Mouse (Mus musculus) kidney, adult 9 months (tissue): ENCODE measurements around the gene Dnaic1.
A peak's percentile ranks its signal among the peaks of the same experiment; 100 is the strongest.

ENCODE experiments used
- DNase-seq: peaks from one replicate; pipeline ENCODE4 v3.0.0; 2022

Gene Dnaic1

GRCm38 (mm10) chr4:41573492-41573891 is 3.9 kb downstream of the Dnaic1 start:
- DNase-seq = no peak

GRCm38 (mm10) chr4:41575914-41576313 is 6.3 kb downstream of the Dnaic1 start:
- no peak for DNase-seq

GRCm38 (mm10) chr4:41583353-41583752 is 13.8 kb downstream of the Dnaic1 start:
- no peak for DNase-seq

GRCm38 (mm10) chr4:41602818-41603217 is 33.2 kb downstream of the Dnaic1 start:
- no peak for DNase-seq

- no peak for DNase-seq
Measured at GRCm38 (mm10) chr4:41604476-41605396, 35.2 kb downstream of the Dnaic1 start.

GRCm38 (mm10) chr4:41606784-41607183 is 37.2 kb downstream of the Dnaic1 start:
- DNase-seq = peak; percentile 54

- no peak for DNase-seq
Measured at GRCm38 (mm10) chr4:41609681-41610593, 40.4 kb downstream of the Dnaic1 start.

- no peak for DNase-seq
Measured at GRCm38 (mm10) chr4:41610594-41610980, 41.0 kb downstream of the Dnaic1 start.

GRCm38 (mm10) chr4:41612166-41612565 is 42.6 kb downstream of the Dnaic1 start:
- DNase-seq = no peak

GRCm38 (mm10) chr4:41614156-41614555 is 44.6 kb downstream of the Dnaic1 start:
- peak; percentile 79 for DNase-seq

GRCm38 (mm10) chr4:41615661-41616599 is 46.4 kb downstream of the Dnaic1 start:
- no peak for DNase-seq

- no peak for DNase-seq
Measured at GRCm38 (mm10) chr4:41618916-41619746, 49.6 kb downstream of the Dnaic1 start.

GRCm38 (mm10) chr4:41622071-41622470 is 52.5 kb downstream of the Dnaic1 start:
- no peak for DNase-seq

- DNase-seq = peak; percentile 42
Measured at GRCm38 (mm10) chr4:41628202-41628927, 58.8 kb downstream of the Dnaic1 start.

- DNase-seq = no peak
Measured at GRCm38 (mm10) chr4:41630196-41630595, 60.6 kb downstream of the Dnaic1 start.

- peak; percentile 37 for DNase-seq
Measured at GRCm38 (mm10) chr4:41631390-41631789, 61.8 kb downstream of the Dnaic1 start.

GRCm38 (mm10) chr4:41633001-41633400 is 63.4 kb downstream of the Dnaic1 start:
- DNase-seq = no peak

- DNase-seq = no peak
Measured at GRCm38 (mm10) chr4:41634631-41635030, 65.1 kb downstream of the Dnaic1 start.

GRCm38 (mm10) chr4:41635224-41635623 is 65.6 kb downstream of the Dnaic1 start:
- DNase-seq = no peak

GRCm38 (mm10) chr4:41635906-41636305 is 66.3 kb downstream of the Dnaic1 start:
- DNase-seq = no peak

GRCm38 (mm10) chr4:41636366-41636765 is 66.8 kb downstream of the Dnaic1 start:
- peak; percentile 60 for DNase-seq
